In the genomic region with DNA sequence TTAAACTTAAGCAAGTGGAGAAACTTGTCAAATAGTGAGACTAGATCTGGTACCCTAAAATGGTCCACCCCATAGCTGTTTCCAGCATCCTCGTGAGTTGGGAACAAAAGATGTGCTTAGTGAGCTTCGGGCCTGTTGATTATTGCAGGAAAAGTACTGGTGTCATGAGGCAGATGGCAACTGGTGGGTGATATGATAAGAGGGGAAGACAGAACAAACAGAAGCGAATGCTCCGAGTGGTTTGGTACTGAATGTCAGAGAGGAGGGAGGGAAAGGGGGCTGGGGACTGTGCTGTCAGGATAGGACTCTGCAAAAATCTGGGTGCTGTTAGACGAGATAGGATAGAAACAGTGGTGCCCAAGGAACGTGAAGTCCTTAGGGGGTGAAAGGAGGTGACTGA, we compare ENCODE assay signal across 21 mouse cellular contexts.
"Had no signal": no experiment of that assay in that cellular context is flagged by ENCODE, and none has a peak within 500 bp of the region (broad histone marks: within the 10 kb centered on the region; RNA-seq: fewer than 3 reads in every experiment).

No protein-coding gene starts in this region.

- ATAC-seq: inflammation-experienced regulatory T-cells, adult 6 months; intestine, embryonic 16.5 days; liver, postnatal 0 days; lung, postnatal 0 days; midbrain, embryonic 15.5 days had no signal

- H3K27me3 ChIP-seq: limb, embryonic 12.5 days; limb, embryonic 15.5 days; midbrain, embryonic 12.5 days; midbrain, embryonic 15.5 days; neural tube, embryonic 12.5 days; neural tube, embryonic 15.5 days had no signal

- H3K4me3 ChIP-seq: limb, embryonic 12.5 days; limb, embryonic 15.5 days; midbrain, embryonic 12.5 days; midbrain, embryonic 15.5 days; neural tube, embryonic 12.5 days; neural tube, embryonic 15.5 days had no signal

- H3K9me3 ChIP-seq: limb, embryonic 15.5 days; midbrain, embryonic 15.5 days; neural tube, embryonic 15.5 days had no signal

- H3K27ac ChIP-seq: limb, embryonic 12.5 days; limb, embryonic 15.5 days; liver, embryonic 14.5 days; macrophage; midbrain, embryonic 12.5 days; midbrain, embryonic 15.5 days; neural tube, embryonic 12.5 days; neural tube, embryonic 15.5 days had no signal

- H3K9ac ChIP-seq: limb, embryonic 12.5 days; limb, embryonic 15.5 days; liver, embryonic 14.5 days; liver, postnatal 0 days; lung, embryonic 14.5 days; midbrain, embryonic 12.5 days; midbrain, embryonic 15.5 days; neural tube, embryonic 12.5 days; neural tube, embryonic 15.5 days had no signal

- H3K36me3 ChIP-seq: limb, embryonic 12.5 days; limb, embryonic 15.5 days; midbrain, embryonic 12.5 days; midbrain, embryonic 15.5 days; neural tube, embryonic 12.5 days; neural tube, embryonic 15.5 days had no signal

- H3K4me1 ChIP-seq: limb, embryonic 12.5 days; limb, embryonic 15.5 days; midbrain, embryonic 12.5 days; midbrain, embryonic 15.5 days; neural tube, embryonic 12.5 days; neural tube, embryonic 15.5 days had no signal

- H3K4me2 ChIP-seq: limb, embryonic 12.5 days; limb, embryonic 15.5 days; liver, embryonic 11.5 days; lung, embryonic 14.5 days; midbrain, embryonic 12.5 days; midbrain, embryonic 15.5 days; neural tube, embryonic 12.5 days; neural tube, embryonic 15.5 days had no signal

- DNase-seq: kidney, adult 18-20 months; kidney, adult 9 months; kidney, postnatal 14 days; kidney, postnatal 4 days; left cerebral cortex, postnatal 4 days; liver, postnatal 0 days; lung, embryonic 14.5 days; thymus, adult 2 months; thymus, postnatal 14 days had no signal
